Mouse (Mus musculus): Measurements from ENCODE around the gene Arntl. TPM values are rescaled to one million over a fixed set of nuclear protein-coding genes. Genes with fewer than 3 reads are reported as not detected.

Gene Arntl
- polyA plus RNA-seq, 1 experiment from 2014 or later = 6.2 TPM

DNA sequence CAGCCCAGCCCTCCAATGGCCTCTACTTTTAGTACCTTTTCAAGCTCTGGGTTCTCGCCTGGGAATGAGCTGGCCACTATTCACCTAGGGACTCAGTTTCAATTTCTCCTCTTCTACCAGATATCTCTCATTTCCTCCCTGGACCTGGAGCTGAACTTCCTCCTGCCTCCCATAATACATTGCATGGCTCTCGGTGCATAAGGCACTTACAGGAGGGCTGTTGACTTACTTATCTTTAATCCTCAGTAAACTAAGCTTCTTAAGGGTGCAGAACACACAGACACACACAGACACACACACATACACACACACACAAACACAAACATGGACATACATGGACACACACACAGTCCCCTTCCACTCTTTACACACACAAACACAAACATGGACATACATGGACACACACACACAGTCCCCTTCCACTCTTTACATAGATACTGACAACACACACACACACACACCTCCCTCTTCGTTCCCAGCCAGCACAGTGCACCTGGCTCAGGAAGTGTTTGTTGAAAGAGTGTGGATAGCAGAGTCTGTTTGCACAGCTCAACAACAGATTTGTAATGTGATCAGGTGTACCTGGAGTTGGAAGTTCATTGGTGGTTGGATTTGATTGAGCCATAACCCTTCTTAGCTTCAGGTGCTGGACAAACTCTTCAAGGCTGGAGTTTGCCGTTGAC lies 32.3 kb downstream of the Arntl start:
- ATAC-seq (ENCODE audit: extremely low read depth, insufficient number of reproducible peaks, low FRiP score, low TSS enrichment) = no peak
- Histone ChIP-seq H3K4me1 (peaks cover 42% of the 10 kb centered on the region), H3K4me3 (no peak overlapping the region), H3K9me3 (no peaks in the 10 kb centered on the region), H3K27ac (replicated peaks) (peak overlapping the region; percentile 70; the same call in 1 of the 2 replicates), H3K9ac (no peak overlapping the region), H3K27me3 (replicated peaks) (no peaks in the 10 kb centered on the region), H3K36me3 (peaks cover 6% of the 10 kb centered on the region; the same call in 1 of the 2 replicates), H3K4me2 (no peak overlapping the region)
- WGBS = 59% methylated on average over 4 of the region's 4 CpGs

DNA sequence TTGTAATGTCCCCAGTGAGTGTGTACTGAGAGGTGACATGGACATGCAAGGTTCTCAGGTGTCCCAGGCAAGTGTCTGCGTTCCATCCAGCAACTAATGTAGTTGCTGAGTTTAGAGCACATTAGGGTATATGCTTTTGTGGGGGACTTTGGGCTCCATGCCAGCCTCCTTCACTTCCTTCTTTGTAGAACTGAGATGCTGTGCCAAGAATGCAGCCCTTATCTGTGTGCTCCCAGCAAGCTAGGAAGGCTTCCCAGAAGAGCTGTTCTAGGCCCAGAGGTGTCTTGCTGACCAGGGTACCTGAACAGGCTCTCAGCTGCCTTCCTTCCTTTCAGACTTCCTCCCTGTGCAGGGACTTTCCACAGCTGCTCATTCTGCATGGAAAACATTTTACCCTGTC lies 33.2 kb downstream of the Arntl start:
- Histone ChIP-seq H3K9ac (no peak overlapping the region), H3K9me3 (no peaks in the 10 kb centered on the region), H3K27ac (replicated peaks) (peak overlapping the region; percentile 70), H3K4me1 (peaks cover 48% of the 10 kb centered on the region), H3K4me2 (no peak overlapping the region), H3K4me3 (no peak overlapping the region), H3K27me3 (replicated peaks) (no peaks in the 10 kb centered on the region), H3K36me3 (no peaks in the 10 kb centered on the region; the same call in 1 of the 2 replicates)
- WGBS = 55% methylated on average over 1 of the region's 1 CpGs
- 0 out of 2 replicates have a peak, but pooled peaks have one; percentile 41 for ATAC-seq (ENCODE audit: extremely low read depth, insufficient number of reproducible peaks, low FRiP score, low TSS enrichment)

DNA sequence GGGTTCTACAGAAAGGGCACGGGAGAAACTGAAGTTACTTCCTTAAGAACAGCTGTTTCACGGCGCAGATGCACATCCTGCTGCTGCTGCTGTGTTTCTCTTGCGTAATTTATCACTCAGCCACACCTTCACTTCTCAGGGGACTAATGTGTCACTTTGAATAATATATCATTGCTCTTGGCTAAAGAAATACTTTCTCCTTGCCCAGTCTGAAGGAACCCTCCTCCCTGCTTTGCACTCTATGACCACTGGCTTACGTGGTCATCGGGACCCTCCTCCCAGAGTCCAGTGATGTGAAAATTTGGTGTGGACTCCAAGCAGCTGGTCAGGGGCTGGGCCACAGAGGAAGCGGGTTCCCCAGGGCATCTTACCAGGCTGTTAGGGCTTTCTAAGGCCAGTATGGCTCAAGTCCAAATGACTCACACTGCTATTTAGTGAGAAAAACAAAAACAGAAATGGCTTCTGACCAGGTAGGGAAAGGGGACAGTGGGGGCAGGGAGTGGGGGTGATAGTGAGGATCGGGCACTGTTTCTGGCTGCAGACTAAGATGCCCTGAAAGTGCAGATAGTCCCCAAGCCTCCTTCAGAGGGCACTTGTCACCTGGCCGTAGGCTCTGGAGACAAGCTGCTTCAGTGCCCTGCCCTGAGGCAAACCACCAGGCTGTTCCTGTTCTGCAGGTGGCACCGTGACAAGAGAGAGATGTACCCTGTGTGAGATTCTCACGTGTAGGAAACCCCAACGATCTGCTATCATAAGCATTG lies 34.8 kb downstream of the Arntl start:
- WGBS = 64% methylated on average over 12 of the region's 12 CpGs
- peak overlapping the region; percentile 47; the same call in 1 of the 2 replicates for H3K9ac ChIP-seq
- no peaks in the 10 kb centered on the region for H3K27me3 ChIP-seq (replicated peaks)
- H3K4me1 ChIP-seq = peaks cover 48% of the 10 kb centered on the region
- peak overlapping the region; percentile 32 for H3K27ac ChIP-seq (replicated peaks)
- no peak overlapping the region for H3K4me3 ChIP-seq
- H3K9me3 ChIP-seq = no peaks in the 10 kb centered on the region
- no peaks in the 10 kb centered on the region for H3K36me3 ChIP-seq
- ATAC-seq (ENCODE audit: extremely low read depth, insufficient number of reproducible peaks, low FRiP score, low TSS enrichment) = no peak
- no peak overlapping the region for H3K4me2 ChIP-seq

DNA sequence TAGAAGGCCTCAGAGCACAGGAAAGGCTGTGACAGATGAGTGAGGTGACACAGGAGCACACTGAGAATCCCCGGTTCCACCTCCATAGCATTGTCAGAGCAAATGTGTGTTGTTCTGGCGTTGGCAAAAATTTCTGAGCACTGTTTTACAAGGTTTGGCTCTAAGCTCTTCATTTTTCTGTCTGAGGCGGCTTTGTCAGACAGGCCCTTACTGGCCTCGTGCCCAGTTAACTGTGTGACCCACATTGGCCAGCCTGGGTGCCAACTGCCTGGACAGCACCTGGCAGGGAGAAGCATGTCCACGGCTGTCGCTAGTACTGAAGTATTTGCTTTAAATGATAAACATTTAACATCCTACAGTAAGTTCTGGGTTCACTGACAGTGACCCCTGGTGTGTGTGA lies 35.4 kb downstream of the Arntl start:
- Histone ChIP-seq H3K4me2 (no peak overlapping the region), H3K27ac (replicated peaks) (peak overlapping the region; percentile 32), H3K27me3 (replicated peaks) (no peaks in the 10 kb centered on the region), H3K36me3 (no peaks in the 10 kb centered on the region), H3K4me1 (peaks cover 54% of the 10 kb centered on the region), H3K9ac (peak overlapping the region; percentile 47; the same call in 1 of the 2 replicates), H3K4me3 (no peak overlapping the region), H3K9me3 (no peaks in the 10 kb centered on the region)
- ATAC-seq (ENCODE audit: extremely low read depth, insufficient number of reproducible peaks, low FRiP score, low TSS enrichment) = no peak
- WGBS = 54% methylated on average over 6 of the region's 6 CpGs

DNA sequence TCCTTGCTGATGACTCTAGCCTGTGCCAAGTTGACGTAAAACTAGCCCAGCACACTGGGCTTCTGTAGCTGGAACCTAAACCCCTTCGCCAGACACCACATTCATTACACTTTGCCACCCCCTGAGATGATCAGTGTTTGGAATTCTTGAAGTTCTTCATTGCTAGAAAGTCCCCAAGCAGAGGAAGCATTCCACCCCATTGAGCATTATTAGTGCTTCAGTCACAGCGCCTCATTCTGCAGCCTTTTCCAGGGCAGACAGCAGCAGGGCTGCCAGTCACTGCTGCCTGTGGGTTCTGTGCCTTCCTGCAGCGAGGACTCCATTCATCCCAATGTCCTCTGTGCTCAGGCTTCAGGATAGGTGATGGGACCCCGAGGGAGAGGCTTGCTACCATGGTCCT lies 37.9 kb downstream of the Arntl start:
- H3K9me3 ChIP-seq = no peaks in the 10 kb centered on the region
- H3K4me1 ChIP-seq = peaks cover 66% of the 10 kb centered on the region
- H3K27me3 ChIP-seq (replicated peaks) = no peaks in the 10 kb centered on the region
- H3K27ac ChIP-seq (replicated peaks) = no peak overlapping the region
- 75% methylated on average over 5 of the region's 5 CpGs for WGBS
- no peak overlapping the region for H3K9ac ChIP-seq
- H3K4me2 ChIP-seq = no peak overlapping the region
- H3K4me3 ChIP-seq = no peak overlapping the region
- no peak for ATAC-seq (ENCODE audit: extremely low read depth, insufficient number of reproducible peaks, low FRiP score, low TSS enrichment)
- H3K36me3 ChIP-seq = no peaks in the 10 kb centered on the region

DNA sequence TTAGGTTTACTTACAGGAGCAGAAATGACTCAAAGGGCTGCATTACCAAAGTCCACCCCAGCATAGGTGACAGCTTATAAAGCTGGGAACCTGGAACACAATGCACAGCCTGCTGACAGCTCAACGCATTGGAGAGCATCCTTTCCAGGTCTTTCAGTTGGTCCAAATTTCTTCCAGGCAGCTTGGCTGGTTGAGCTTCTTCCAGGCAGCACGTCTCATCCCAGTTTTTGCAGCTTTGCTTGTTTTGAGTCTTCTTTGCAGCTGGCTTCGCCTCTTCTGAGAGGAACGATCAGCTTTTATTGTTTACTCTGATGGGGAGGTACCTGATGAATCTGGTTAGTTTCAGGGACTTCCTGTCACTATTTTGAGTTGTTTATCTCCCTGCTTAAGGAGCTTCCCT lies 39.2 kb downstream of the Arntl start:
- no peaks in the 10 kb centered on the region for H3K36me3 ChIP-seq
- H3K4me3 ChIP-seq = no peak overlapping the region
- H3K27me3 ChIP-seq (replicated peaks) = no peaks in the 10 kb centered on the region
- peaks cover 65% of the 10 kb centered on the region for H3K4me1 ChIP-seq
- WGBS = 76% methylated on average over 4 of the region's 4 CpGs
- H3K9me3 ChIP-seq = no peaks in the 10 kb centered on the region
- no peak overlapping the region for H3K9ac ChIP-seq
- H3K27ac ChIP-seq (replicated peaks) = no peak overlapping the region
- H3K4me2 ChIP-seq = no peak overlapping the region
- no peak for ATAC-seq (ENCODE audit: extremely low read depth, insufficient number of reproducible peaks, low FRiP score, low TSS enrichment)

DNA sequence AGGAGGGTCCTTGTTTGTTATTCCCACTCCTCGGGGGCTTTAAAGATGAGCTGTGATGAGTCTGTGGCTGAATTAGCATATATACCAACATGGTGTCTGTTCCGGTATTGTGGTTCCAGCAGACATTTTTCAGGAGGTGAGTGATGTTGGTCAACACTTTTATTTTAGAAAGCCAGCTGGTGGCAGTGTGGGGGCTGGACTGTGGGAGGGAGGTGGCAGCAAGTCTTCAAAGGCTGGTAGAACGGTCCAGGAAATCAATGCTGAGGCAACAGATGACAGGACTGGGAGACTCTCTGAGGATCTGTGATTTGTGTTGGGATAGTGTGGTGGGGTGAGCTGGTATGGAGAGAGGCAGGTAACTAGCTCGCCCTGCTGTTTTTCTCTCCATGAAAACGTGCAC lies 39.9 kb downstream of the Arntl start:
- H3K9me3 ChIP-seq = no peaks in the 10 kb centered on the region
- H3K4me2 ChIP-seq = no peak overlapping the region
- WGBS = 70% methylated on average over 5 of the region's 5 CpGs
- H3K4me3 ChIP-seq = no peak overlapping the region
- no peaks in the 10 kb centered on the region for H3K36me3 ChIP-seq
- peaks cover 65% of the 10 kb centered on the region for H3K4me1 ChIP-seq
- no peak overlapping the region for H3K27ac ChIP-seq (replicated peaks)
- no peak for ATAC-seq (ENCODE audit: extremely low read depth, insufficient number of reproducible peaks, low FRiP score, low TSS enrichment)
- H3K27me3 ChIP-seq (replicated peaks) = no peaks in the 10 kb centered on the region
- H3K9ac ChIP-seq = no peak overlapping the region

DNA sequence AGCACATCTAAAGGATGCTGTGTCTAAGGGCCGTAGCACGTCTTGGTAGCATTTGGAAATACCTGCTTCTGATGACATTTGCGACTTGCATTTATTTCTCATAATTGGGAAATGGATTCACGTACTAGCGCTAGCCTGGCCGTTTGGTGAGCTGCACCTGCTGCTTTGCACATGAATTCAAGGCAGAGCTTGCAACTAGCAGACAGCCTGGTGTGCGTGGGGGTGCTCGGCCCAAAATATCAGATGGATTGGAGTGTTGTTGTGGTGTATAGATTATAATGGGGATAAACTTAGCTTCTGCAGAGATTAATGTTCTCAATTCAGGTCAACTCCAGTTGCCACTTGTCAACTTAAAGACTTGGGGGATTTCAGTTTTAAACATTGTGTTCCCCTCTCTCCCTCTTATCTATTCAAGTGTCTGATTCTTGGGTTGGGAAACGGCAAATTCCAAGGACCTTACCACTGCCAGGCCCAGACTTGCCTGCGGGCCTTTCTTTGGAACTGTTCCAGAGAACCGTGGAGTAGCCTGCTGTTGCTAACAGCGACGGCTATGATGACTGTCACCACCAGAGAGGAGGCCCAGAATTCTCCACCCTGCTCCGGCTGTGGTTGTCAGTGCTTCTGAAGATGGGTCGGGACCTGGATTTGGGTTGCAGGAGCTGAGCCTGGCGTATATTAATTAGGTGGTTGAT lies 42.0 kb downstream of the Arntl start:
- H3K4me3 ChIP-seq = no peak overlapping the region
- H3K4me1 ChIP-seq = peaks cover 64% of the 10 kb centered on the region
- WGBS = 42% methylated on average over 16 of the region's 16 CpGs
- H3K36me3 ChIP-seq = no peaks in the 10 kb centered on the region
- peak overlapping the region; percentile 95 for H3K27ac ChIP-seq (replicated peaks)
- no peak for ATAC-seq (ENCODE audit: extremely low read depth, insufficient number of reproducible peaks, low FRiP score, low TSS enrichment)
- H3K9me3 ChIP-seq = no peaks in the 10 kb centered on the region
- H3K9ac ChIP-seq = peak overlapping the region; percentile 67
- peak overlapping the region; percentile 15 for H3K4me2 ChIP-seq
- no peaks in the 10 kb centered on the region for H3K27me3 ChIP-seq (replicated peaks)

DNA sequence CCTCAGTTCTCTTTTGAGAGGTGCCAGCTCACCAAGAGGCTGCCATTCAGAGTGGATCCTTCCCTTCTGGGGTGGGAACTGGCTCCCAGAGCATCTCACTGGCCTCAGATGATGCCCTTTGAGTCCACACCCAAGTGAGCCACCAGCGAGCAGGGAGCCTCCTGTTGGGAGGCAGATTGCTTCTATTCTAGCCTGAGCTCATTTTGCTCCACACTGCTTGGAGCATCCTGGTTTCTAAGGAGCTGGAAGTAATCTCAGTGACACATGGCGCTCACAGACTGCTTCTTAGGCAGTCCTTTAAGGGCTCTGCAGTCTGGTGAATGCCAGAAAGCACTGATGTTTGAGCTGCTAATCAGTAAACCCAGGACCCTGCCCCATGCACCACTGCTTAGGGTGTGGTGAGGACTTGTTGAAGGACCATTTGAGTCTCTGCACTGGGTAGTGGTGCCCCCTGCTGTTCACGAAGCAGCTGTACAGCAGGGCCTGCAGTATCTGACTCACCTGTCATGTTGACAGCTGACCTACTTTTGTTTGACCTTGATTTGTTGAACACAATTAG lies 43.2 kb downstream of the Arntl start:
- WGBS = 54% methylated on average over 3 of the region's 3 CpGs
- peaks cover 66% of the 10 kb centered on the region for H3K4me1 ChIP-seq
- peak overlapping the region; percentile 46 for H3K4me2 ChIP-seq

DNA sequence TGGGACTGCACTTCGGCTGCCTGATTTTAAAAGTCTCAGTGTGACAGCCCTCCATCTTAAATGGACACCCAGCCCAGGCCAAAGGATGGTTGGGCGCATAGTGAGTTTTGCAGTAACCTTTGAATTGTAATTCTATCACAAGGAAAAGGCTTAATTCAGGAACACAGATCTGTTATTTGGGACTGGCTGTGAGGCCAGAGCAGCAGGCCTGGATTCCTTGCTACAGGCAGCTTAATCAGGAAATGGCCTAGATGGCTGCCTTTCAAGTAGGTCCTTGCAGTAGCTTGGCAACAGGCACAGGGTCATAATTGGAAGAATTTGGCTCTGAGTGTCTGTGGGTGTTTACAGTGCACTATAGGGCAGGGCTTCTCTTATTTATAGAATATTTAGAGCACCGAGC lies 43.7 kb downstream of the Arntl start:
- 43% methylated on average over 3 of the region's 3 CpGs for WGBS
- H3K4me3 ChIP-seq = no peak overlapping the region
- no peaks in the 10 kb centered on the region for H3K9me3 ChIP-seq
- H3K4me1 ChIP-seq = peaks cover 71% of the 10 kb centered on the region
- H3K9ac ChIP-seq = peak overlapping the region; percentile 67
- peak overlapping the region; percentile 95 for H3K27ac ChIP-seq (replicated peaks)
- H3K36me3 ChIP-seq = no peaks in the 10 kb centered on the region
- ATAC-seq (ENCODE audit: extremely low read depth, insufficient number of reproducible peaks, low FRiP score, low TSS enrichment) = peak; percentile 61; the same call in 1 of the 2 replicates
- H3K27me3 ChIP-seq (replicated peaks) = no peaks in the 10 kb centered on the region
- H3K4me2 ChIP-seq = peak overlapping the region; percentile 46

More for the DNA sequence above, 43.2 kb downstream of the Arntl start:
- Histone ChIP-seq H3K9ac (peak overlapping the region; percentile 67), H3K36me3 (no peaks in the 10 kb centered on the region), H3K4me3 (no peak overlapping the region), H3K27me3 (replicated peaks) (no peaks in the 10 kb centered on the region), H3K27ac (replicated peaks) (peak overlapping the region; percentile 95), H3K9me3 (no peaks in the 10 kb centered on the region)
- ATAC-seq (ENCODE audit: extremely low read depth, insufficient number of reproducible peaks, low FRiP score, low TSS enrichment) = peak; percentile 34; the same call in 1 of the 2 replicates

DNA sequence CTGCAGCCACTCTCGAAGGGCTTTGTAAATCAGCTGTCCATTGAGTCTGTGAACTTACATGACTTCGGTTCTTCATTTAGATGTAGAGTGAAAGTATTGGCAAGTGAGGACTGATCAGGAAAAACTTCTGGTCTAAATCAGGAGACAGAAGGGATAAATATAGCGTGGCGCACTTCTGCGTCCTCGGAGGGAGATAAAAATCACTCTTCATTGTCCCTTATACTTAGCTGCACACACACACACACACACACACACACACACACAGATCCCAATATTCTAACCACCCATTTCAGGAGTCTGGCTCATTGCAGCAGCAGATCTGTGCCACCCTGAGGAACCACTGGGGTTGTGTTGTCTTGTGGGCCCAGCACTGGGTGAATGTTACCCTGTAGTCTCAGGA lies 44.3 kb downstream of the Arntl start:
- no peaks in the 10 kb centered on the region for H3K9me3 ChIP-seq
- H3K36me3 ChIP-seq = no peaks in the 10 kb centered on the region
- 36% methylated on average over 6 of the region's 6 CpGs for WGBS
- no peaks in the 10 kb centered on the region for H3K27me3 ChIP-seq (replicated peaks)
- H3K4me2 ChIP-seq = peak overlapping the region; percentile 44; the same call in 1 of the 2 replicates
- no peak overlapping the region for H3K4me3 ChIP-seq
- H3K4me1 ChIP-seq = peaks cover 72% of the 10 kb centered on the region
- peak overlapping the region; percentile 95 for H3K27ac ChIP-seq (replicated peaks)
- ATAC-seq (ENCODE audit: extremely low read depth, insufficient number of reproducible peaks, low FRiP score, low TSS enrichment) = no peak
- peak overlapping the region; percentile 55; the same call in 1 of the 2 replicates for H3K9ac ChIP-seq
